Mouse (Mus musculus) ES-E14 (cell line): ENCODE results near the gene Wap. TPM values are rescaled to one million over a fixed set of nuclear protein-coding genes. Genes with fewer than 3 reads are reported as not detected.
A peak's percentile ranks its signal among the peaks of the same experiment; 100 is the strongest.

Experiments
- DNase-seq: peaks from one replicate; pipeline ENCODE4 v3.0.0-alpha.2; 2013; ENCODE audit warnings: low read depth, low spot score
- H3K27ac ChIP-seq: 2 replicates; pipeline ENCODE4 v1.5.1; 2012; ENCODE audit warnings: low read depth, mild to moderate bottlenecking, low read length, moderate library complexity, mixed read lengths; ENCODE audit not compliant: poor library complexity, insufficient read depth, severe bottlenecking
- H3K36me3 ChIP-seq: 2 replicates; pipeline ENCODE4 v1.6.1; 2012; ENCODE audit warnings: mild to moderate bottlenecking, low read length, moderate library complexity, mixed read lengths; ENCODE audit not compliant: control insufficient read depth, poor library complexity, insufficient read depth, severe bottlenecking
- H3K4me1 ChIP-seq, 2 experiments: fragments of 150-350 bp in 1 of 2; sonication (generic) in 1 of 2; 2 replicates each; pipeline ENCODE4 v1.6.1; 2012; ENCODE audit warnings: low read length in 2 of 2, mild to moderate bottlenecking in 1 of 2, mixed read lengths in 1 of 2; ENCODE audit not compliant: control insufficient read depth in 2 of 2, insufficient read depth in 2 of 2, poor library complexity in 1 of 2
- H3K4me3 ChIP-seq, 2 experiments: fragments of 150-350 bp in 1 of 2; sonication (generic) in 1 of 2; 2 replicates each; pipeline ENCODE4 v1.5.1; 2012; ENCODE audit warnings: low read length in 2 of 2, low read depth in 1 of 2, mild to moderate bottlenecking in 1 of 2, mixed read lengths in 1 of 2; ENCODE audit not compliant: insufficient read depth in 1 of 2, poor library complexity in 1 of 2, severe bottlenecking in 1 of 2
- H3K9ac ChIP-seq: 2 replicates; pipeline ENCODE4 v1.6.1; 2012; ENCODE audit warnings: low read depth, mild to moderate bottlenecking, low read length, mixed read lengths; ENCODE audit not compliant: poor library complexity, insufficient read depth, severe bottlenecking
- H3K9me3 ChIP-seq: fragments of 150-350 bp; sonication (generic); 2 replicates; pipeline ENCODE4 v1.6.1; 2012; ENCODE audit warnings: low read depth, mild to moderate bottlenecking, low read length; ENCODE audit not compliant: control insufficient read depth, insufficient read depth
- CHD2 ChIP-seq: IDR thresholded peaks from 2 replicates; pipeline ENCODE4 v1.6.1; 2014; ENCODE audit warnings: mild to moderate bottlenecking, low read depth, low read length, inconsistent platforms
- HCFC1 ChIP-seq: IDR thresholded peaks from 2 replicates; pipeline ENCODE4 v1.6.1; 2012; ENCODE audit warnings: low read length, inconsistent platforms, borderline replicate concordance; ENCODE audit not compliant: insufficient read depth
- MAFK ChIP-seq: IDR thresholded peaks from 2 replicates; pipeline ENCODE4 v1.6.1; 2014; ENCODE audit warnings: mild to moderate bottlenecking, low read depth, low read length, inconsistent platforms; ENCODE audit not compliant: insufficient read depth
- ZC3H11A ChIP-seq: IDR thresholded peaks from 2 replicates; pipeline ENCODE4 v1.6.1; 2012; ENCODE audit warnings: low read depth, mild to moderate bottlenecking, inconsistent platforms, low read length, borderline replicate concordance
- ZNF384 ChIP-seq: IDR thresholded peaks from 2 replicates; pipeline ENCODE4 v1.6.1; 2012; ENCODE audit warnings: low read depth, low read length, inconsistent platforms
- in situ Hi-C, 2 experiments: fragments of 600-800 bp; cut with MboI; formaldehyde crosslinking; loops; one replicate each; pipeline ENCODE4 v1.15.1; 2025; ENCODE audit warnings: low sequenced_read_pairs in 2 of 2, inconsistent platforms in 1 of 2; ENCODE audit not compliant: unreplicated experiment in 2 of 2
- total RNA-seq: library from RNA; depleted of rRNA; stranded (reverse); fragments of 300-350 nt; gene quantifications from 2 replicates; pipeline ENCODE4 v1.2.3, GENCODE M21; 2012

Wap gene
- total RNA-seq, 1 experiment, result not detected

DNA sequence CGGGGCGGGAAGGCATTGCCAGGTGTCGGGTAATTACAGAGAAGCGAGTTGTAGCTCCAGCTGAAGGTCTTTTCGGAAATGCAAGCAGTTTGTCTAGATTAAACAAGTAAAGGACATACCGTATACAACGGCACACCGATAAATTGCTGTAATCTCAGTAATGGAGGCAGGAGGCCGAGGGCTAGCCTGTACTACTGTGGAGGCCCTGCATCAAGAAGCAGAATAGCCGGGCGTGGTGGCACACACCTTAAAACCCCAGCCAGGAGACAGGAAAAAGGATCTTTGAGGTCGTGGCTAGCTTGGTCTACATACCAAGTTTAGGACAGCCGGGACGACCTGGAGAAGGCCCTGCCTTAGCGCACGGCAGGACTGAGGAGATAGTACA is 12.1 kb downstream of the Wap start:
- no peak for DNase-seq
- Histone ChIP-seq H3K36me3 (peaks cover 32% of the 10 kb centered on the region), H3K9me3 (no peaks in the 10 kb centered on the region), H3K4me1 (peaks cover 2 to 3% of the 10 kb centered on the region in 2 experiments; a peak in 1 of 4 replicates), H3K9ac (peak overlapping the region; percentile 96), H3K27ac (peak overlapping the region; percentile 80), H3K4me3 (peak overlapping the region; percentile 86)
- in situ Hi-C loops, result no loop called here
- TF ChIP-seq HCFC1 (no peak), ZC3H11A (no peak), MAFK (no peak), ZNF384 (no peak), CHD2 (no peak)

- in situ Hi-C loops, result no loop called here
- TF ChIP-seq HCFC1 (peak; percentile 84), ZNF384 (peak; percentile 87), CHD2 (no peak), ZC3H11A (no peak), MAFK (no peak)
- H3K4me3 ChIP-seq, result peak within 1 kb of the TSS; percentile 86
- H3K9me3 ChIP-seq, result no peaks in the 10 kb centered on the region
- peaks cover 2 to 3% of the 10 kb centered on the region in 2 experiments; a peak in 1 of 4 replicates for H3K4me1 ChIP-seq
- peak within 1 kb of the TSS; percentile 99 for H3K9ac ChIP-seq
- DNase-seq, result peak; percentile 90
- H3K27ac ChIP-seq, result peak within 1 kb of the TSS; percentile 96
- peaks cover 37% of the 10 kb centered on the region for H3K36me3 ChIP-seq
Measured at GRCm38 (mm10) chr11:6625478-6626387, 12.7 kb downstream of the Wap start, which contains the start of gene Tbrg4. TSS of gene Tbrg4 (minus strand) at chr11:6626067.

DNA sequence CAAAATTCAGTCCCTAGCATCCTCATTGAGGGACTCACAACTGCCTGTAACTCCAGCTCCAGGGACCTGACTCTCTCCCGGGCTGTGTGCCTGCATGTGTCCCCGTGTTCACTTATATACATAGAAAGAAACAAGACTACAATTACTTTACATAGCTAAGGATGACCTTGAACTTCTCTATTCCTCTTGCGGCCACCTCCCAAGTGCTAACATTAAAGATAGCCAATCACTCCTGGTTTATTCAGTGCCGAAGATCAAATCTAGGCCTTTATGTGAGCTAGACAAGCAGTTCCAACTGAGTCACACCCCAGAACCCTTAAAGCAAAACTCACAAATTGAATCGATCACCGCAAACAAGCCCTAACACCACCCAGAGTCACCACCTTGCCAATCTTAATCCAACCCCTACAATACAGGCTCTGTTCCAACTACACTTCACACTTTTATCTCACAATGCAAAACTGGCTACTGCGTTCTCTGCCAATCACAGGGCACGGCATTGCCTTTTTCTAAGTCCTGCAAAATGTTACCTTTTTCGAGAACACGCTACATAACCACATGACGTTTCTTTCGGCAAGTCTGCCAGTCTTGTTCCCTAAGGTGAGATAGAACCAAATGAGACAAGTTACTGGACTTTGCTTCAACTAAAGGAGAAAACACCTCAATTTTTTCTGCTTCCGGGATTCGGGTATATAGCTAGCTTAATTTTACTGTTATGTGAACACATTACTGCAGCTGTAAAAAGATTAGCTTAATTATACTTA is 13.6 kb downstream of the Wap start:
- in situ Hi-C loops, result no loop called here
- no peaks in the 10 kb centered on the region for H3K9me3 ChIP-seq
- peak overlapping the region; percentile 96; the same call in 1 of the 2 replicates for H3K27ac ChIP-seq
- no peak for DNase-seq
- peaks cover 46% of the 10 kb centered on the region for H3K36me3 ChIP-seq
- H3K9ac ChIP-seq, result peak overlapping the region; percentile 99
- H3K4me1 ChIP-seq, result peaks cover 3 to 5% of the 10 kb centered on the region in 2 experiments; a peak in 1 of 4 replicates
- TF ChIP-seq ZNF384 (no peak), CHD2 (no peak), MAFK (no peak), HCFC1 (no peak), ZC3H11A (no peak)
- peak overlapping the region; percentile 86 for H3K4me3 ChIP-seq

DNA sequence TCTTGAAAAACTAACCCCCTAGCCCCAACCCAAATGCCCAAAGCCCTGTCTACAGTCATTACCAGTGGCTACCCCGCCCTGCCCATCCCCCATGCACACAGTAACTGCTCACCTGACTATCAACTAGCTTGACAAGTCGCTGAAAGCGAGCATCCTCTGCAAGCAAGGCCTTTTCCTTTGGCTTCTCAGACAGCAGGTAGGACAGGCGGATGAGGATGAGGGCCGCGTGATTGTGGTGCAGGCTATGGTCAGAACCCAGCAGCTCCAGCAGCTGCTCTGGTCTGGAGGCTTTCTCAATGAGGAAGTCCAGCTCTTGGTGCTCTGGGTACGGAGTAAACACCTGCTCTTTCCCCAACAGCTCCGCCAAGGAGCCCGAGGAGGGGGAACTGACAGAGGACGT is 14.7 kb downstream of the Wap start:
- in situ Hi-C loops, result no loop called here
- Histone ChIP-seq H3K4me1 (peaks cover 2 to 3% of the 10 kb centered on the region in 2 experiments; a peak in 1 of 4 replicates), H3K9ac (peak overlapping the region; percentile 99; the same call in 1 of the 2 replicates), H3K27ac (no peak overlapping the region; the same call in 1 of the 2 replicates), H3K4me3 (peak overlapping the region; percentile 86), H3K9me3 (no peaks in the 10 kb centered on the region), H3K36me3 (peaks cover 57% of the 10 kb centered on the region)
- no peak for DNase-seq
- no peak for TF ChIP-seq MAFK
- no peak for TF ChIP-seq HCFC1
- TF ChIP-seq CHD2, result no peak
- no peak for TF ChIP-seq ZNF384
- TF ChIP-seq ZC3H11A, result no peak
